Mouse (Mus musculus): Measurements from ENCODE around the gene Morc2a. TPM values are rescaled to one million over a fixed set of nuclear protein-coding genes. Genes with fewer than 3 reads are reported as not detected.
A peak's percentile ranks its signal among the peaks of the same experiment; 100 is the strongest.

Gene Morc2a
- total RNA-seq, 1 experiment from 2014 or later: 44.2 TPM

- ATAC-seq (replicated peaks in 1 of 2; ENCODE audit: insufficient read depth in 1 of 2, low FRiP score in 2 of 2, low TSS enrichment in 1 of 2, low read depth in 1 of 2, poor library complexity in 2 of 2, severe bottlenecking in 2 of 2): no peak
Measured at GRCm38 (mm10) chr11:3674545-3674944, 25.6 kb downstream of the Morc2a start.

- ATAC-seq (replicated peaks in 1 of 2; ENCODE audit: insufficient read depth in 1 of 2, low FRiP score in 2 of 2, low TSS enrichment in 1 of 2, low read depth in 1 of 2, poor library complexity in 2 of 2, severe bottlenecking in 2 of 2): no peak
Measured at GRCm38 (mm10) chr11:3676423-3676822, 27.4 kb downstream of the Morc2a start.

- ATAC-seq (replicated peaks in 1 of 2; ENCODE audit: insufficient read depth in 1 of 2, low FRiP score in 2 of 2, low TSS enrichment in 1 of 2, low read depth in 1 of 2, poor library complexity in 2 of 2, severe bottlenecking in 2 of 2): no peak
Measured at GRCm38 (mm10) chr11:3677204-3677603, 28.2 kb downstream of the Morc2a start.

GRCm38 (mm10) chr11:3679771-3680170 lies 30.8 kb downstream of the Morc2a start:
- ATAC-seq (replicated peaks in 1 of 2; ENCODE audit: insufficient read depth in 1 of 2, low FRiP score in 2 of 2, low TSS enrichment in 1 of 2, low read depth in 1 of 2, poor library complexity in 2 of 2, severe bottlenecking in 2 of 2): no peak

GRCm38 (mm10) chr11:3683696-3684095 lies 34.7 kb downstream of the Morc2a start:
- ATAC-seq (replicated peaks in 1 of 2; ENCODE audit: insufficient read depth in 1 of 2, low FRiP score in 2 of 2, low TSS enrichment in 1 of 2, low read depth in 1 of 2, poor library complexity in 2 of 2, severe bottlenecking in 2 of 2): no peak

GRCm38 (mm10) chr11:3684232-3684631 lies 35.2 kb downstream of the Morc2a start:
- ATAC-seq (replicated peaks in 1 of 2; ENCODE audit: insufficient read depth in 1 of 2, low FRiP score in 2 of 2, low TSS enrichment in 1 of 2, low read depth in 1 of 2, poor library complexity in 2 of 2, severe bottlenecking in 2 of 2): no peak

GRCm38 (mm10) chr11:3684723-3685430 lies 35.9 kb downstream of the Morc2a start:
- ATAC-seq (replicated peaks in 1 of 2; ENCODE audit: insufficient read depth in 1 of 2, low FRiP score in 2 of 2, low TSS enrichment in 1 of 2, low read depth in 1 of 2, poor library complexity in 2 of 2, severe bottlenecking in 2 of 2): no peak

- no peak for ATAC-seq (replicated peaks in 1 of 2; ENCODE audit: insufficient read depth in 1 of 2, low FRiP score in 2 of 2, low TSS enrichment in 1 of 2, low read depth in 1 of 2, poor library complexity in 2 of 2, severe bottlenecking in 2 of 2)
Measured at GRCm38 (mm10) chr11:3685431-3685830, 36.4 kb downstream of the Morc2a start.

GRCm38 (mm10) chr11:3686318-3686717 lies 37.3 kb downstream of the Morc2a start:
- no peak for ATAC-seq (replicated peaks in 1 of 2; ENCODE audit: insufficient read depth in 1 of 2, low FRiP score in 2 of 2, low TSS enrichment in 1 of 2, low read depth in 1 of 2, poor library complexity in 2 of 2, severe bottlenecking in 2 of 2)

- no peak for ATAC-seq (replicated peaks in 1 of 2; ENCODE audit: insufficient read depth in 1 of 2, low FRiP score in 2 of 2, low TSS enrichment in 1 of 2, low read depth in 1 of 2, poor library complexity in 2 of 2, severe bottlenecking in 2 of 2)
Measured at GRCm38 (mm10) chr11:3686885-3687284, 37.9 kb downstream of the Morc2a start.

- ATAC-seq (replicated peaks in 1 of 2; ENCODE audit: insufficient read depth in 1 of 2, low FRiP score in 2 of 2, low TSS enrichment in 1 of 2, low read depth in 1 of 2, poor library complexity in 2 of 2, severe bottlenecking in 2 of 2): no peak
Measured at GRCm38 (mm10) chr11:3691746-3692145, 42.8 kb downstream of the Morc2a start.

GRCm38 (mm10) chr11:3696086-3696616 lies 47.2 kb downstream of the Morc2a start:
- ATAC-seq (replicated peaks in 1 of 2; ENCODE audit: insufficient read depth in 1 of 2, low FRiP score in 2 of 2, low TSS enrichment in 1 of 2, low read depth in 1 of 2, poor library complexity in 2 of 2, severe bottlenecking in 2 of 2): no peak

GRCm38 (mm10) chr11:3697441-3697840 lies 48.5 kb downstream of the Morc2a start:
- ATAC-seq (replicated peaks in 1 of 2; ENCODE audit: insufficient read depth in 1 of 2, low FRiP score in 2 of 2, low TSS enrichment in 1 of 2, low read depth in 1 of 2, poor library complexity in 2 of 2, severe bottlenecking in 2 of 2): no peak

- no peak for ATAC-seq (replicated peaks in 1 of 2; ENCODE audit: insufficient read depth in 1 of 2, low FRiP score in 2 of 2, low TSS enrichment in 1 of 2, low read depth in 1 of 2, poor library complexity in 2 of 2, severe bottlenecking in 2 of 2)
Measured at GRCm38 (mm10) chr11:3703089-3703992, 54.4 kb downstream of the Morc2a start.

- ATAC-seq (replicated peaks in 1 of 2; ENCODE audit: insufficient read depth in 1 of 2, low FRiP score in 2 of 2, low TSS enrichment in 1 of 2, low read depth in 1 of 2, poor library complexity in 2 of 2, severe bottlenecking in 2 of 2): no peak
Measured at GRCm38 (mm10) chr11:3704404-3704803, 55.4 kb downstream of the Morc2a start.

GRCm38 (mm10) chr11:3707057-3707456 lies 58.1 kb downstream of the Morc2a start:
- ATAC-seq (replicated peaks in 1 of 2; ENCODE audit: insufficient read depth in 1 of 2, low FRiP score in 2 of 2, low TSS enrichment in 1 of 2, low read depth in 1 of 2, poor library complexity in 2 of 2, severe bottlenecking in 2 of 2): no peak

- no peak for ATAC-seq (replicated peaks in 1 of 2; ENCODE audit: insufficient read depth in 1 of 2, low FRiP score in 2 of 2, low TSS enrichment in 1 of 2, low read depth in 1 of 2, poor library complexity in 2 of 2, severe bottlenecking in 2 of 2)
Measured at GRCm38 (mm10) chr11:3710203-3710602, 61.2 kb downstream of the Morc2a start.

- ATAC-seq (replicated peaks in 1 of 2; ENCODE audit: insufficient read depth in 1 of 2, low FRiP score in 2 of 2, low TSS enrichment in 1 of 2, low read depth in 1 of 2, poor library complexity in 2 of 2, severe bottlenecking in 2 of 2): peak; percentile 68 to 74
Measured at GRCm38 (mm10) chr11:3714486-3714885, 65.5 kb downstream of the Morc2a start.

Measured in hematopoietic stem cell, adult 5-6 weeks (primary cell).